Mouse (Mus musculus): ENCODE measurements around the gene Mdfic. TPM values are rescaled to one million over a fixed set of nuclear protein-coding genes. Genes with fewer than 3 reads are reported as not detected.

Mdfic gene
- polyA plus RNA-seq, 1 experiment from 2014 or later: 1.9 TPM

- no peak overlapping the region for H3K27ac ChIP-seq
- ATAC-seq (ENCODE audit: low FRiP score): no peak
- 78% methylated on average over 8 of the region's 8 CpGs for WGBS
- H3K4me3 ChIP-seq: no peak overlapping the region
- H3K27me3 ChIP-seq: no peaks in the 10 kb centered on the region
- no peaks in the 10 kb centered on the region for H3K36me3 ChIP-seq
- no peaks in the 10 kb centered on the region for H3K4me1 ChIP-seq (replicated peaks)
- no peak overlapping the region for H3K9ac ChIP-seq
- H3K4me2 ChIP-seq: no peak overlapping the region
- H3K9me3 ChIP-seq: no peaks in the 10 kb centered on the region
Observed at GRCm38 (mm10) chr6:15770128-15770527, 49.7 kb downstream of the Mdfic start.

- WGBS: 89% methylated on average over 3 of the region's 3 CpGs
- Histone ChIP-seq H3K9me3 (no peaks in the 10 kb centered on the region), H3K36me3 (no peaks in the 10 kb centered on the region)
Observed at GRCm38 (mm10) chr6:15777070-15777469, 56.6 kb downstream of the Mdfic start.

GRCm38 (mm10) chr6:15780127-15780526 is 59.7 kb downstream of the Mdfic start:
- no peak overlapping the region for H3K4me3 ChIP-seq
- no peaks in the 10 kb centered on the region for H3K4me1 ChIP-seq (replicated peaks)
- H3K27ac ChIP-seq: no peak overlapping the region
- H3K36me3 ChIP-seq: no peaks in the 10 kb centered on the region
- no peak overlapping the region for H3K4me2 ChIP-seq
- no peak overlapping the region for H3K9ac ChIP-seq
- H3K27me3 ChIP-seq: no peaks in the 10 kb centered on the region
- ATAC-seq (ENCODE audit: low FRiP score): no peak
- no peaks in the 10 kb centered on the region for H3K9me3 ChIP-seq

More at GRCm38 (mm10) chr6:15777070-15777469, 56.6 kb downstream of the Mdfic start:
- no peak overlapping the region for H3K9ac ChIP-seq
- no peak overlapping the region for H3K4me3 ChIP-seq
- no peaks in the 10 kb centered on the region for H3K27me3 ChIP-seq
- H3K4me2 ChIP-seq: no peak overlapping the region
- H3K4me1 ChIP-seq (replicated peaks): no peaks in the 10 kb centered on the region
- ATAC-seq (ENCODE audit: low FRiP score): no peak
- no peak overlapping the region for H3K27ac ChIP-seq

- H3K4me1 ChIP-seq (replicated peaks): no peaks in the 10 kb centered on the region
- no peak overlapping the region for H3K4me3 ChIP-seq
- H3K9me3 ChIP-seq: no peaks in the 10 kb centered on the region
- no peak overlapping the region for H3K27ac ChIP-seq
- H3K4me2 ChIP-seq: no peak overlapping the region
- no peaks in the 10 kb centered on the region for H3K27me3 ChIP-seq
- no peaks in the 10 kb centered on the region for H3K36me3 ChIP-seq
- no peak overlapping the region for H3K9ac ChIP-seq
- WGBS: 89% methylated on average over 2 of the region's 2 CpGs
- no peak for ATAC-seq (ENCODE audit: low FRiP score)
Observed at GRCm38 (mm10) chr6:15780688-15781087, 60.2 kb downstream of the Mdfic start.

GRCm38 (mm10) chr6:15789523-15790500 is 69.4 kb downstream of the Mdfic start:
- Histone ChIP-seq H3K36me3 (no peaks in the 10 kb centered on the region), H3K4me1 (replicated peaks) (peaks cover 11% of the 10 kb centered on the region), H3K4me2 (peak overlapping the region; percentile 35), H3K27ac (peak overlapping the region; percentile 48; the same call in 1 of the 2 replicates), H3K9me3 (no peaks in the 10 kb centered on the region), H3K27me3 (no peaks in the 10 kb centered on the region), H3K4me3 (no peak overlapping the region), H3K9ac (no peak overlapping the region; the same call in 1 of the 2 replicates)
- ATAC-seq (ENCODE audit: low FRiP score): peak; percentile 81
- WGBS: 14% methylated on average over 16 of the region's 16 CpGs

GRCm38 (mm10) chr6:15792680-15793601 is 72.5 kb downstream of the Mdfic start:
- Histone ChIP-seq H3K9ac (no peak overlapping the region), H3K4me1 (replicated peaks) (peaks cover 11% of the 10 kb centered on the region), H3K4me3 (no peak overlapping the region), H3K27ac (no peak overlapping the region), H3K9me3 (no peaks in the 10 kb centered on the region), H3K4me2 (no peak overlapping the region), H3K27me3 (no peaks in the 10 kb centered on the region), H3K36me3 (no peaks in the 10 kb centered on the region)
- ATAC-seq (ENCODE audit: low FRiP score): no peak
- 75% methylated on average over 12 of the region's 12 CpGs for WGBS

GRCm38 (mm10) chr6:15793602-15794345 is 73.3 kb downstream of the Mdfic start:
- ATAC-seq (ENCODE audit: low FRiP score): no peak
- no peak overlapping the region for H3K27ac ChIP-seq
- H3K9me3 ChIP-seq: no peaks in the 10 kb centered on the region
- H3K9ac ChIP-seq: no peak overlapping the region
- H3K4me3 ChIP-seq: no peak overlapping the region
- H3K36me3 ChIP-seq: no peaks in the 10 kb centered on the region
- WGBS: 88% methylated on average over 8 of the region's 8 CpGs
- H3K4me1 ChIP-seq (replicated peaks): peaks cover 11% of the 10 kb centered on the region
- no peaks in the 10 kb centered on the region for H3K27me3 ChIP-seq
- H3K4me2 ChIP-seq: no peak overlapping the region

- Histone ChIP-seq H3K27me3 (no peaks in the 10 kb centered on the region), H3K4me3 (no peak overlapping the region), H3K9me3 (no peaks in the 10 kb centered on the region), H3K4me1 (replicated peaks) (peaks cover 5% of the 10 kb centered on the region; the same call in 1 of the 2 replicates), H3K27ac (no peak overlapping the region), H3K4me2 (no peak overlapping the region), H3K9ac (no peak overlapping the region), H3K36me3 (no peaks in the 10 kb centered on the region)
- 88% methylated on average over 3 of the region's 3 CpGs for WGBS
- ATAC-seq (ENCODE audit: low FRiP score): no peak
Observed at GRCm38 (mm10) chr6:15794801-15795200, 74.3 kb downstream of the Mdfic start.

GRCm38 (mm10) chr6:15807382-15807781 is 86.9 kb downstream of the Mdfic start:
- no peak for ATAC-seq (ENCODE audit: low FRiP score)
- 97% methylated on average over 5 of the region's 5 CpGs for WGBS
- no peak overlapping the region for H3K4me3 ChIP-seq

GRCm38 (mm10) chr6:15825236-15825635 is 104.8 kb downstream of the Mdfic start:
- Histone ChIP-seq H3K9me3 (no peaks in the 10 kb centered on the region), H3K4me1 (replicated peaks) (no peaks in the 10 kb centered on the region), H3K4me3 (no peak overlapping the region), H3K27ac (no peak overlapping the region), H3K27me3 (no peaks in the 10 kb centered on the region), H3K9ac (no peak overlapping the region), H3K36me3 (no peaks in the 10 kb centered on the region), H3K4me2 (no peak overlapping the region)
- 77% methylated on average over 3 of the region's 3 CpGs for WGBS
- ATAC-seq (ENCODE audit: low FRiP score): no peak

More at GRCm38 (mm10) chr6:15807382-15807781, 86.9 kb downstream of the Mdfic start:
- H3K27me3 ChIP-seq: no peaks in the 10 kb centered on the region
- H3K36me3 ChIP-seq: no peaks in the 10 kb centered on the region
- no peak overlapping the region for H3K27ac ChIP-seq
- no peak overlapping the region for H3K4me2 ChIP-seq
- H3K4me1 ChIP-seq (replicated peaks): no peaks in the 10 kb centered on the region
- H3K9me3 ChIP-seq: no peaks in the 10 kb centered on the region
- no peak overlapping the region for H3K9ac ChIP-seq

GRCm38 (mm10) chr6:15829812-15830211 is 109.4 kb downstream of the Mdfic start:
- Histone ChIP-seq H3K4me2 (no peak overlapping the region), H3K9ac (no peak overlapping the region), H3K4me1 (replicated peaks) (no peaks in the 10 kb centered on the region), H3K9me3 (no peaks in the 10 kb centered on the region), H3K27me3 (no peaks in the 10 kb centered on the region), H3K27ac (no peak overlapping the region), H3K4me3 (no peak overlapping the region), H3K36me3 (no peaks in the 10 kb centered on the region)
- no peak for ATAC-seq (ENCODE audit: low FRiP score)
- 33% methylated on average over 2 of the region's 2 CpGs for WGBS

GRCm38 (mm10) chr6:15830651-15831050 is 110.2 kb downstream of the Mdfic start:
- Histone ChIP-seq H3K36me3 (no peaks in the 10 kb centered on the region), H3K4me1 (replicated peaks) (no peaks in the 10 kb centered on the region), H3K27ac (no peak overlapping the region), H3K9me3 (no peaks in the 10 kb centered on the region), H3K9ac (no peak overlapping the region), H3K4me2 (no peak overlapping the region), H3K4me3 (no peak overlapping the region), H3K27me3 (no peaks in the 10 kb centered on the region)
- WGBS: 91% methylated on average over 1 of the region's 1 CpGs
- no peak for ATAC-seq (ENCODE audit: low FRiP score)
